ENCODE assay signal across 10 mouse cellular contexts in genomic region chr17:56148790-56149618, GRCm38 (mm10). TPM values are rescaled to one million over a fixed set of nuclear protein-coding genes. Genes with fewer than 3 reads are reported as not detected.
DNase-seq lines count a peak whose midpoint lies in the region; ATAC-seq and TF ChIP-seq lines count a peak whose summit lies in the region.
"Had no signal": no experiment of that assay in that cellular context is flagged by ENCODE, and none has a peak within 500 bp of the region (broad histone marks: within the 10 kb centered on the region; RNA-seq: fewer than 3 reads in every experiment).

No protein-coding gene starts in this region.

- H3K9ac ChIP-seq in kidney, embryonic 15.5 days = no peak overlapping the region
- H3K9ac ChIP-seq in embryonic facial prominence, embryonic 12.5 days = no peak overlapping the region
- H3K9ac ChIP-seq in hindbrain, embryonic 15.5 days = peak overlapping the region; percentile 66
- H3K9ac ChIP-seq in midbrain, embryonic 16.5 days (ENCODE audit: low read depth, low read length) = peak overlapping the region; percentile 71

- peak overlapping the region; percentile 53 for H3K4me2 ChIP-seq in kidney, embryonic 15.5 days
- peak overlapping the region; percentile 40 for H3K4me2 ChIP-seq in embryonic facial prominence, embryonic 12.5 days (replicated peaks)
- peak overlapping the region; percentile 79 for H3K4me2 ChIP-seq in hindbrain, embryonic 15.5 days
- peak overlapping the region; percentile 85 for H3K4me2 ChIP-seq in midbrain, embryonic 16.5 days (ENCODE audit: low read length)

- WGBS in kidney, embryonic 15.5 days = 1% methylated on average over 30 of the region's 30 CpGs
- WGBS in kidney, adult 2 months = 6% methylated on average over 30 of the region's 30 CpGs
- 2% methylated on average over 30 of the region's 30 CpGs for WGBS in embryonic facial prominence, embryonic 12.5 days
- WGBS in hindbrain, embryonic 15.5 days = 1% methylated on average over 30 of the region's 30 CpGs
- under 1% methylated on average over 30 of the region's 30 CpGs for WGBS in midbrain, embryonic 16.5 days

- no peak for TF ChIP-seq CTCF in kidney, adult 2 months (conservative IDR thresholded peaks at IDR 0.05; ENCODE audit: insufficient read depth, insufficient read length, low read depth, low read length)

- H3K27ac ChIP-seq in kidney, embryonic 15.5 days = no peak overlapping the region
- no peak overlapping the region for H3K27ac ChIP-seq in kidney, adult 2 months (ENCODE audit: insufficient read depth, low read depth, low read length)
- no peak overlapping the region for H3K27ac ChIP-seq in embryonic facial prominence, embryonic 12.5 days
- no peak overlapping the region for H3K27ac ChIP-seq in hindbrain, embryonic 15.5 days (replicated peaks)
- no peak overlapping the region for H3K27ac ChIP-seq in midbrain, embryonic 16.5 days (ENCODE audit: low read length)

- ATAC-seq in kidney, embryonic 15.5 days (replicated peaks; ENCODE audit: low FRiP score) = 0 out of 2 replicates have a peak, but pooled peaks have one; percentile 17
- no peak for ATAC-seq in embryonic facial prominence, embryonic 12.5 days (ENCODE audit: insufficient number of reproducible peaks, insufficient read depth, low FRiP score, low TSS enrichment)
- peak; percentile 67 for ATAC-seq in hindbrain, embryonic 15.5 days (ENCODE audit: low FRiP score, low read depth)
- ATAC-seq in midbrain, embryonic 16.5 days = peak; percentile 44
- ATAC-seq in activated CD4-positive, CD25-positive, alpha-beta regulatory T cell, adult 4 months = no peak

- DNase-seq in kidney, adult 2 months = no peak
- DNase-seq in urinary bladder, postnatal 25 days (ENCODE audit: low spot score) = no peak
- no peak for DNase-seq in cerebellum, adult 18-20 months
- DNase-seq: kidney, postnatal 25 days had no signal

- peaks cover 97% of the 10 kb centered on the region for H3K27me3 ChIP-seq in kidney, embryonic 15.5 days
- H3K27me3 ChIP-seq in kidney, adult 2 months (replicated peaks; ENCODE audit: control insufficient read depth, insufficient read depth, low read length) = no peaks in the 10 kb centered on the region
- H3K27me3 ChIP-seq in embryonic facial prominence, embryonic 12.5 days = peaks cover 75% of the 10 kb centered on the region
- H3K27me3 ChIP-seq in hindbrain, embryonic 15.5 days = peaks cover 14% of the 10 kb centered on the region
- H3K27me3 ChIP-seq in midbrain, embryonic 16.5 days (ENCODE audit: control insufficient read depth, insufficient read depth, low read depth, low read length) = no peaks in the 10 kb centered on the region; the same call in 1 of the 2 replicates

- H3K4me1 ChIP-seq in kidney, embryonic 15.5 days = peaks cover 13% of the 10 kb centered on the region
- H3K4me1 ChIP-seq in kidney, adult 2 months (ENCODE audit: control insufficient read depth, insufficient read depth, low read length) = no peaks in the 10 kb centered on the region
- peaks cover 10% of the 10 kb centered on the region; the same call in 1 of the 2 replicates for H3K4me1 ChIP-seq in embryonic facial prominence, embryonic 12.5 days
- peaks cover 17% of the 10 kb centered on the region for H3K4me1 ChIP-seq in hindbrain, embryonic 15.5 days (replicated peaks)
- peaks cover 11% of the 10 kb centered on the region for H3K4me1 ChIP-seq in midbrain, embryonic 16.5 days (ENCODE audit: control insufficient read depth, insufficient read depth, low read length)

- H3K36me3 ChIP-seq in kidney, embryonic 15.5 days = no peaks in the 10 kb centered on the region
- no peaks in the 10 kb centered on the region for H3K36me3 ChIP-seq in kidney, adult 2 months (ENCODE audit: control insufficient read depth, insufficient read depth, low read length)
- H3K36me3 ChIP-seq in embryonic facial prominence, embryonic 12.5 days = no peaks in the 10 kb centered on the region
- no peaks in the 10 kb centered on the region for H3K36me3 ChIP-seq in hindbrain, embryonic 15.5 days
- no peaks in the 10 kb centered on the region for H3K36me3 ChIP-seq in midbrain, embryonic 16.5 days (ENCODE audit: control insufficient read depth, insufficient read depth, low read length)
- H3K36me3 ChIP-seq: G1E had no signal

- no peaks in the 10 kb centered on the region for H3K9me3 ChIP-seq in kidney, embryonic 15.5 days (replicated peaks)
- H3K9me3 ChIP-seq in embryonic facial prominence, embryonic 12.5 days = no peaks in the 10 kb centered on the region
- no peaks in the 10 kb centered on the region for H3K9me3 ChIP-seq in hindbrain, embryonic 15.5 days
- no peaks in the 10 kb centered on the region for H3K9me3 ChIP-seq in midbrain, embryonic 16.5 days (replicated peaks; ENCODE audit: control insufficient read depth, low read length, poor library complexity, severe bottlenecking)
- H3K9me3 ChIP-seq: G1E had no signal

- H3K4me3 ChIP-seq in kidney, embryonic 15.5 days (replicated peaks) = peak overlapping the region; percentile 32
- H3K4me3 ChIP-seq in kidney, adult 2 months (ENCODE audit: insufficient read depth, low read depth, low read length) = no peak overlapping the region
- H3K4me3 ChIP-seq in embryonic facial prominence, embryonic 12.5 days = 0 out of 2 replicates have a peak overlapping the region, but pooled peaks have one; percentile 14
- H3K4me3 ChIP-seq in hindbrain, embryonic 15.5 days = peak overlapping the region; percentile 41
- H3K4me3 ChIP-seq in midbrain, embryonic 16.5 days (ENCODE audit: low read depth, low read length) = peak overlapping the region; percentile 40

- no peak for TF ChIP-seq POLR2A in kidney, adult 2 months (IDR thresholded peaks at IDR 0.05; ENCODE audit: low read depth, low read length)

RNA-seq across cellular contexts. Expression of gene Sema6b, which starts 8.9 kb away (rescaled TPM):
- 1.5 TPM in 2 replicates for polyA plus RNA-seq in kidney, embryonic 15.5 days (2015; fragmentation: Nextera tagmentation; extraction: Ambion mirVana)
- 3.8 and 4.1 TPM in 2 replicates for polyA plus RNA-seq in kidney, adult 2 months (2012; rRNA removed)
- polyA plus RNA-seq in embryonic facial prominence, embryonic 12.5 days (2016; fragmentation: Nextera tagmentation; extraction: Ambion mirVana) = 4.3 and 4.6 TPM in 2 replicates
- polyA plus RNA-seq in hindbrain, embryonic 15.5 days (2015; fragmentation: Nextera tagmentation; extraction: Ambion mirVana) = 17.4 and 19.2 TPM in 2 replicates
- polyA plus RNA-seq in midbrain, embryonic 16.5 days (2015; fragmentation: Nextera tagmentation; extraction: Ambion mirVana) = 13.2 and 14.4 TPM in 2 replicates
- not detected for polyA plus RNA-seq in activated CD4-positive, CD25-positive, alpha-beta regulatory T cell, adult 4 months (2017; shearing (Covaris generic))

RNA-seq across cellular contexts. Expression of gene Tnfaip8l1, which starts 13.3 kb away (rescaled TPM):
- polyA plus RNA-seq in kidney, embryonic 15.5 days (2015; fragmentation: Nextera tagmentation; extraction: Ambion mirVana) = 11.6 and 11.9 TPM in 2 replicates
- 1.7 and 2.7 TPM in 2 replicates for polyA plus RNA-seq in kidney, adult 2 months (2012; rRNA removed)
- polyA plus RNA-seq in embryonic facial prominence, embryonic 12.5 days (2016; fragmentation: Nextera tagmentation; extraction: Ambion mirVana) = 12.4 and 13.0 TPM in 2 replicates
- 9.5 and 10.7 TPM in 2 replicates for polyA plus RNA-seq in hindbrain, embryonic 15.5 days (2015; fragmentation: Nextera tagmentation; extraction: Ambion mirVana)
- 10.5 and 10.8 TPM in 2 replicates for polyA plus RNA-seq in midbrain, embryonic 16.5 days (2015; fragmentation: Nextera tagmentation; extraction: Ambion mirVana)
- 10 to 100 TPM; 34.9 to 38.7 TPM for polyA plus RNA-seq in activated CD4-positive, CD25-positive, alpha-beta regulatory T cell, adult 4 months (2017; shearing (Covaris generic))

RNA-seq across cellular contexts. Expression of gene Lrg1, which starts 27.2 kb away (rescaled TPM):
- 0.39 and 0.53 TPM in 2 replicates for polyA plus RNA-seq in kidney, embryonic 15.5 days (2015; fragmentation: Nextera tagmentation; extraction: Ambion mirVana)
- polyA plus RNA-seq in kidney, adult 2 months (2012; rRNA removed) = 9.9 and 16.1 TPM in 2 replicates
- 0.15 and 0.23 TPM in 2 replicates for polyA plus RNA-seq in embryonic facial prominence, embryonic 12.5 days (2016; fragmentation: Nextera tagmentation; extraction: Ambion mirVana)
- polyA plus RNA-seq in hindbrain, embryonic 15.5 days (2015; fragmentation: Nextera tagmentation; extraction: Ambion mirVana) = 0.33 and 0.62 TPM in 2 replicates
- 0.25 and 0.30 TPM in 2 replicates for polyA plus RNA-seq in midbrain, embryonic 16.5 days (2015; fragmentation: Nextera tagmentation; extraction: Ambion mirVana)
- polyA plus RNA-seq in activated CD4-positive, CD25-positive, alpha-beta regulatory T cell, adult 4 months (2017; shearing (Covaris generic)) = under 1 TPM in 1 of 2 experiments, not detected in 1; 0.34 TPM
- polyA plus RNA-seq: G1E had no signal

RNA-seq across cellular contexts. Expression of gene Plin5, which starts 31.6 kb away (rescaled TPM):
- polyA plus RNA-seq in kidney, embryonic 15.5 days (2015; fragmentation: Nextera tagmentation; extraction: Ambion mirVana) = 1.5 and 1.9 TPM in 2 replicates
- 8.4 and 10.1 TPM in 2 replicates for polyA plus RNA-seq in kidney, adult 2 months (2012; rRNA removed)
- 0.15 and 0.29 TPM in 2 replicates for polyA plus RNA-seq in embryonic facial prominence, embryonic 12.5 days (2016; fragmentation: Nextera tagmentation; extraction: Ambion mirVana)
- polyA plus RNA-seq in hindbrain, embryonic 15.5 days (2015; fragmentation: Nextera tagmentation; extraction: Ambion mirVana) = 1.7 and 2.5 TPM in 2 replicates
- 1.2 and 2.8 TPM in 2 replicates for polyA plus RNA-seq in midbrain, embryonic 16.5 days (2015; fragmentation: Nextera tagmentation; extraction: Ambion mirVana)
- polyA plus RNA-seq in activated CD4-positive, CD25-positive, alpha-beta regulatory T cell, adult 4 months (2017; shearing (Covaris generic)) = not detected
- polyA plus RNA-seq: G1E had no signal

RNA-seq across cellular contexts. Expression of gene Mydgf, which starts 34.7 kb away (rescaled TPM):
- 90.7 and 96.4 TPM in 2 replicates for polyA plus RNA-seq in kidney, embryonic 15.5 days (2015; fragmentation: Nextera tagmentation; extraction: Ambion mirVana)
- polyA plus RNA-seq in kidney, adult 2 months (2012; rRNA removed) = 60.6 and 71.7 TPM in 2 replicates
- 71.0 and 76.2 TPM in 2 replicates for polyA plus RNA-seq in embryonic facial prominence, embryonic 12.5 days (2016; fragmentation: Nextera tagmentation; extraction: Ambion mirVana)
- polyA plus RNA-seq in hindbrain, embryonic 15.5 days (2015; fragmentation: Nextera tagmentation; extraction: Ambion mirVana) = 76.2 and 78.6 TPM in 2 replicates
- polyA plus RNA-seq in midbrain, embryonic 16.5 days (2015; fragmentation: Nextera tagmentation; extraction: Ambion mirVana) = 65.7 and 71.5 TPM in 2 replicates
- 10 to 100 TPM; 57.3 to 59.9 TPM for polyA plus RNA-seq in activated CD4-positive, CD25-positive, alpha-beta regulatory T cell, adult 4 months (2017; shearing (Covaris generic))

Comparison
In these comparisons a context has a peak if more than half of its experiments do, and no peak if none do; other contexts are left out.
1. ATAC-seq: peak in kidney, embryonic 15.5 days (single experiment), hindbrain, embryonic 15.5 days (single experiment) and midbrain, embryonic 16.5 days (single experiment); none in embryonic facial prominence, embryonic 12.5 days (single experiment) and activated CD4-positive, CD25-positive, alpha-beta regulatory T cell, adult 4 months (single experiment).
2. H3K9ac ChIP-seq: peak in hindbrain, embryonic 15.5 days (single experiment) and midbrain, embryonic 16.5 days (single experiment); none in kidney, embryonic 15.5 days (single experiment) and embryonic facial prominence, embryonic 12.5 days (single experiment).
3. Peak in every context shown above with its lines, with median percentiles within 50 percentile points of each other: H3K4me2 ChIP-seq.